Mouse (Mus musculus): ENCODE measurements around the gene Exoc4. TPM values are rescaled to one million over a fixed set of nuclear protein-coding genes. Genes with fewer than 3 reads are reported as not detected.

The Exoc4 gene
- polyA plus RNA-seq (2012; rRNA removed) = 19.0 and 19.1 TPM in 2 replicates

DNA sequence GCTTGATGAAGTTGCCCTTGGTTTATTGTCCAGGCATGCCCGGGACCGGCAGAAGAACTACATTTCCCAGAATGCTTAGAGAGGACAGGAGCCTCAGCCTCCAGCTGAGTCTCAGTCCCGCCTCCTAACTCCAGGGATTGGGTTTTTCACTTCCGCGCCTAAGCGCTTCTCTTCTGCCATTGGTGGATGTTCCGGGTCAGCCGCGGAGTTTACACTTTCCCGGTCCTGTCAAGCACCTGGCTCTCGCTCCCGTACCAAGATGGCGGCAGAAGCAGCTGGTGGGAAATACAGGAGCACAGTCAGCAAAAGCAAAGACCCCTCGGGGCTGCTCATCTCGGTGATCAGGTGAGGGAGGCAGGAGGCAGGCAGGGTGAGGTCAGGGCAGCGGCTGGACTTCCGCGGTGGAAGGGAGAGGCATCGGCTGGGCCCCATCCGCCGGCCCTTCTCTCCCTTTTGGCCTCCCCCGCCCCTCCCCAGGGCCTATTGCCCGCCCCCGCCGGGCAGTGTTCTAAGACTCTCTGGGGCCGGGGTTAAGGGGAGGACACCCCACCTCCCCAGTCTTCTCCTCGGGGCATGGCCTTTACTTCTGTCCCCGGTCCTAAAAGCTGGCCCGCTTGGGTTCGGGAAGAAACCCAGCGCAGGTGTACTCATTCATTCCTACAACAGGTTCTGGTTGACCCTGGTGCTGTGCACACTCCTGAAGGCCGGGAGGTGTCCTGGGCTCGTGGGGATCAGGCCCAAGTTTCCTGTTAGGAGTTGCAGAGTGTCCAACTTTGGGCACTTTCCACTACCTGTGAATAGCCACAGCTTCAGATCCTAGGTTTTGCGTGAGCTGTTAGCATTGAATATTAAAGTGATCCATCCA lies at the start of gene Exoc4:
Gene Exoc4, plus strand, starts transcription at position 192 of the 865 bp plus-strand sequence.

Other genes starting within 250 kb of the Exoc4 start
- gene Chchd3, start 188.8 kb upstream of the Exoc4 start, polyA plus RNA-seq (2012; rRNA removed) = 106 and 112 TPM in 2 replicates